27 mouse cellular contexts compared by ENCODE assay signal in the genomic region with DNA sequence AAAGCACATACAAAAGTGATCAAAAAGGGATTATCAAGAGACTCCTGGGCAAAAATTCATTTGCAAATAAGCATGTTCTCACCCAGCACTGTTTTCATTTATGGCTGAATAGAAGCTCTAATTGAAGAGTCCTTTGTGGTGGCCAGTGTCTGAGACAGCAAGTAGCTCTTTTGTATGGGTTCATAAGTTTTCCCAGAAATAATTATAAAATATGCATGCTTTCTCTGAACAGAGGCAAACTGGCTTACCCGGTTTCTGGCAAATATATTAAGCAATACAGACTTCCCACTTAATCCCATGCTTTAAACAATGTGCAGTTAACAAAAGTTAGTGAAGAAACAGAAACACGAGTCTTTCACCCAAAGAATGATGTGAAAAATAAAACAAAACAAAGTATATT.
"Had no signal": no experiment of that assay in that cellular context is flagged by ENCODE, and none has a peak within 500 bp of the region (broad histone marks: within the 10 kb centered on the region; RNA-seq: fewer than 3 reads in every experiment).

No protein-coding gene starts in this region.

- H3K9me3 ChIP-seq: embryonic facial prominence, embryonic 10.5 days; embryonic facial prominence, embryonic 12.5 days; embryonic facial prominence, embryonic 13.5 days; embryonic facial prominence, embryonic 15.5 days; forebrain, embryonic 12.5 days; forebrain, embryonic 13.5 days; forebrain, embryonic 15.5 days had no signal

- H3K36me3 ChIP-seq: embryonic facial prominence, embryonic 10.5 days; embryonic facial prominence, embryonic 12.5 days; embryonic facial prominence, embryonic 13.5 days; embryonic facial prominence, embryonic 15.5 days; forebrain, embryonic 10.5 days; forebrain, embryonic 12.5 days; forebrain, embryonic 15.5 days had no signal

- H3K4me2 ChIP-seq: embryonic facial prominence, embryonic 12.5 days; embryonic facial prominence, embryonic 13.5 days; embryonic facial prominence, embryonic 15.5 days; forebrain, embryonic 12.5 days; forebrain, embryonic 13.5 days; forebrain, embryonic 15.5 days had no signal

- H3K27me3 ChIP-seq: embryonic facial prominence, embryonic 12.5 days; embryonic facial prominence, embryonic 13.5 days; embryonic facial prominence, embryonic 15.5 days; forebrain, embryonic 12.5 days; forebrain, embryonic 13.5 days; forebrain, embryonic 15.5 days had no signal

- DNase-seq: cerebellum, adult 9-10 months; cerebellum, adult 9-11 months; cerebellum, postnatal 10 days; cerebellum, postnatal 14 days; cerebellum, postnatal 25 days; cerebellum, postnatal 36 days; embryo, embryonic 11 days; forebrain, postnatal 0 days; gastrocnemius, adult 2 months; gastrocnemius, postnatal 10 days; gastrocnemius, postnatal 14 days; gastrocnemius, postnatal 25 days; gastrocnemius, postnatal 36 days; heart, adult 11 months; heart, adult 18-20 months; heart, adult 2 months had no signal

- H3K4me1 ChIP-seq: embryonic facial prominence, embryonic 10.5 days; embryonic facial prominence, embryonic 12.5 days; embryonic facial prominence, embryonic 15.5 days; forebrain, embryonic 10.5 days; forebrain, embryonic 12.5 days; forebrain, embryonic 13.5 days; forebrain, embryonic 15.5 days had no signal

- H3K9ac ChIP-seq: embryonic facial prominence, embryonic 12.5 days; embryonic facial prominence, embryonic 13.5 days; embryonic facial prominence, embryonic 15.5 days; forebrain, embryonic 12.5 days; forebrain, embryonic 13.5 days; forebrain, embryonic 15.5 days; forebrain, postnatal 0 days had no signal

- H3K4me3 ChIP-seq: embryonic facial prominence, embryonic 10.5 days; embryonic facial prominence, embryonic 12.5 days; embryonic facial prominence, embryonic 13.5 days; embryonic facial prominence, embryonic 15.5 days; erythroblast, embryonic 14.5 days; forebrain, embryonic 10.5 days; forebrain, embryonic 12.5 days; forebrain, embryonic 13.5 days; forebrain, embryonic 15.5 days; gastrocnemius, adult 2 months; heart, adult 2 months had no signal

- H3K27ac ChIP-seq: embryonic facial prominence, embryonic 10.5 days; embryonic facial prominence, embryonic 12.5 days; embryonic facial prominence, embryonic 13.5 days; embryonic facial prominence, embryonic 15.5 days; forebrain, embryonic 10.5 days; forebrain, embryonic 12.5 days; forebrain, embryonic 13.5 days; forebrain, embryonic 15.5 days; gastrocnemius, adult 2 months; heart, adult 2 months had no signal

- ATAC-seq: forebrain, embryonic 13.5 days; forebrain, embryonic 14.5 days; forebrain, embryonic 15.5 days; forebrain, embryonic 16.5 days; forebrain, postnatal 0 days had no signal
